Mouse (Mus musculus): ENCODE results near the gene Fbxl4. TPM values are rescaled to one million over a fixed set of nuclear protein-coding genes. Genes with fewer than 3 reads are reported as not detected.

Fbxl4 gene
- total RNA-seq, 2 experiments from 2014 or later, result 0.96 to 2.0 TPM

- no peak for ATAC-seq (replicated peaks; ENCODE audit: low FRiP score, poor library complexity, severe bottlenecking)
Measured at GRCm38 (mm10) chr4:22469575-22469974, 112.2 kb downstream of the Fbxl4 start.

GRCm38 (mm10) chr4:22476967-22477710 lies 119.8 kb downstream of the Fbxl4 start:
- no peak for ATAC-seq (replicated peaks; ENCODE audit: low FRiP score, poor library complexity, severe bottlenecking)

GRCm38 (mm10) chr4:22477711-22478230 lies 120.4 kb downstream of the Fbxl4 start:
- ATAC-seq (replicated peaks; ENCODE audit: low FRiP score, poor library complexity, severe bottlenecking), result no peak

GRCm38 (mm10) chr4:22478488-22479367 lies 121.4 kb downstream of the Fbxl4 start:
- no peak for ATAC-seq (replicated peaks; ENCODE audit: low FRiP score, poor library complexity, severe bottlenecking)

GRCm38 (mm10) chr4:22479368-22480090 lies 122.2 kb downstream of the Fbxl4 start:
- no peak for ATAC-seq (replicated peaks; ENCODE audit: low FRiP score, poor library complexity, severe bottlenecking)

- no peak for ATAC-seq (replicated peaks; ENCODE audit: low FRiP score, poor library complexity, severe bottlenecking)
Measured at GRCm38 (mm10) chr4:22480091-22480857, 122.9 kb downstream of the Fbxl4 start.

- no peak for ATAC-seq (replicated peaks; ENCODE audit: low FRiP score, poor library complexity, severe bottlenecking)
Measured at GRCm38 (mm10) chr4:22480858-22481205, 123.5 kb downstream of the Fbxl4 start.

DNA sequence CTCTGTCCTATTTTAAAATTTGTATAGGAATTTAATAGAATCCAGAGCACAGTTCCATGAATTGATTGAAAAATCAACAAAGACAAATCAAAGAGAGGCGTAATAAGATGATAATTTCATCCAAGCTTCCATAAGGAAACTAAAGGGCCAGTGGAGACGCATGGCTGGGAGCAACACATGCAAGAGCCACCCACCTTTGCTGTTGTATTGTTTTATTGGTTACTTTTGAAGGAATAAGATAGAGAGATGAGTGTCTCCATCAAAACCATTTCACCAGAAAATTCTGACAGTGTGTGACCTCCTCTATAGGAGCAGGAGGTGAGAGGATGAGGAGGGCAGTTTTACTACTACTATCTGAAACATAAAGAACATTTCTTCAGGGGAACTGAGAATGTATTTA lies 124.8 kb downstream of the Fbxl4 start:
- ATAC-seq (replicated peaks; ENCODE audit: low FRiP score, poor library complexity, severe bottlenecking), result no peak

- ATAC-seq (replicated peaks; ENCODE audit: low FRiP score, poor library complexity, severe bottlenecking), result no peak
Measured at GRCm38 (mm10) chr4:22482756-22483280, 125.5 kb downstream of the Fbxl4 start.

GRCm38 (mm10) chr4:22483548-22483947 lies 126.2 kb downstream of the Fbxl4 start:
- no peak for ATAC-seq (replicated peaks; ENCODE audit: low FRiP score, poor library complexity, severe bottlenecking)

Other genes starting within 250 kb of the Fbxl4 start
- gene Pou3f2, start 130.8 kb downstream of the Fbxl4 start, total RNA-seq (2015; ENCODE audit: low replicate concordance), result not detected in 2 replicates
- not detected in 2 replicates for gene Pou3f2, start 130.8 kb downstream of the Fbxl4 start, total RNA-seq (2017; ENCODE audit: low replicate concordance)